Mouse (Mus musculus): ENCODE measurements at regions not wholly inside any gene's neighbourhood (a gene's known extent, or its start where the extent isn't known, plus 50 kb on each side); places are given as distances from the start of the nearest gene placed in this dataset.

DNA sequence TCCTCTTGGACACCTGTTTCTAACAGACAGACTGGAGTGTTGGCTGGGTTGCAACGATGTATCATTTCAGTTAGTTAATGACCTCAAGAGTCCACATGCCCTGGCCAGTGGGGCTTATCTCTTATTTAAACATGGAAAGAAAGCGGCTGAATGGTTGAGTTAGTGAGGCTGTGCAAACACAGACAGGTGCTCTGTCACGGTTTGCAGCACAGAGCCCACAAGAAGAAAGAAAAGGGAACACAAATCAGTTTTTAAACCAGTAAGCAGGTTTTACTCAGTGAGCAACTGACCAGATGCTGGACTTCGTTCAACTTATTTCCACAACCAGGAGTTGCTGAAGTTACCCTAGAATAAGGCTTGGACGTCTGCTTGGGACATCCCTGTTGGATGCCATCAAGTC lies 86.3 kb downstream of the Qrsl1 start:
- H3K4me1 ChIP-seq (ENCODE audit: control insufficient read depth in 2 of 2, insufficient read depth in 2 of 2, low read length in 2 of 2, poor library complexity in 1 of 2), result no peaks in the 10 kb centered on the region
- no peak for DNase-seq (ENCODE audit: low read depth, low spot score)

GRCm38 (mm10) chr10:43817522-43818198 lies 83.9 kb downstream of the Qrsl1 start:
- in situ Hi-C loops (cut with MboI; ENCODE audit: low sequenced_read_pairs in 2 of 2, unreplicated experiment in 2 of 2), result no loop called here
- no peaks in the 10 kb centered on the region for H3K36me3 ChIP-seq (ENCODE audit: control insufficient read depth, insufficient read depth, low read length, poor library complexity, severe bottlenecking)
- H3K27ac ChIP-seq (ENCODE audit: insufficient read depth, low read depth, low read length, poor library complexity, severe bottlenecking), result no peak overlapping the region
- TF ChIP-seq CHD2 (IDR thresholded peaks at IDR 0.05; ENCODE audit: low read depth, low read length) (no peak), MAFK (IDR thresholded peaks at IDR 0.05; ENCODE audit: insufficient read depth, low read depth, low read length) (no peak), ZC3H11A (IDR thresholded peaks at IDR 0.05; ENCODE audit: borderline replicate concordance, low read depth, low read length) (no peak), HCFC1 (IDR thresholded peaks at IDR 0.05; ENCODE audit: borderline replicate concordance, insufficient read depth, low read length) (no peak), ZNF384 (IDR thresholded peaks at IDR 0.05; ENCODE audit: low read depth, low read length) (no peak)
- no peaks in the 10 kb centered on the region for H3K4me1 ChIP-seq (ENCODE audit: control insufficient read depth in 2 of 2, insufficient read depth in 2 of 2, low read length in 2 of 2, poor library complexity in 1 of 2)
- H3K9me3 ChIP-seq (ENCODE audit: control insufficient read depth, insufficient read depth, low read depth, low read length), result no peaks in the 10 kb centered on the region
- no peak overlapping the region for H3K4me3 ChIP-seq (ENCODE audit: insufficient read depth in 1 of 2, low read depth in 1 of 2, low read length in 2 of 2, poor library complexity in 1 of 2, severe bottlenecking in 1 of 2)
- DNase-seq (ENCODE audit: low read depth, low spot score), result no peak
- no peak overlapping the region for H3K9ac ChIP-seq (ENCODE audit: insufficient read depth, low read depth, low read length, poor library complexity, severe bottlenecking)

More for the DNA sequence above, 86.3 kb downstream of the Qrsl1 start:
- Histone ChIP-seq H3K27ac (ENCODE audit: insufficient read depth, low read depth, low read length, poor library complexity, severe bottlenecking) (no peak overlapping the region), H3K9me3 (ENCODE audit: control insufficient read depth, insufficient read depth, low read depth, low read length) (no peaks in the 10 kb centered on the region), H3K4me3 (ENCODE audit: insufficient read depth in 1 of 2, low read depth in 1 of 2, low read length in 2 of 2, poor library complexity in 1 of 2, severe bottlenecking in 1 of 2) (no peak overlapping the region), H3K9ac (ENCODE audit: insufficient read depth, low read depth, low read length, poor library complexity, severe bottlenecking) (no peak overlapping the region), H3K36me3 (ENCODE audit: control insufficient read depth, insufficient read depth, low read length, poor library complexity, severe bottlenecking) (no peaks in the 10 kb centered on the region)
- in situ Hi-C loops (cut with MboI; ENCODE audit: low sequenced_read_pairs in 2 of 2, unreplicated experiment in 2 of 2), result no loop called here
- TF ChIP-seq ZC3H11A (IDR thresholded peaks at IDR 0.05; ENCODE audit: borderline replicate concordance, low read depth, low read length) (no peak), MAFK (IDR thresholded peaks at IDR 0.05; ENCODE audit: insufficient read depth, low read depth, low read length) (no peak), CHD2 (IDR thresholded peaks at IDR 0.05; ENCODE audit: low read depth, low read length) (no peak), ZNF384 (IDR thresholded peaks at IDR 0.05; ENCODE audit: low read depth, low read length) (no peak), HCFC1 (IDR thresholded peaks at IDR 0.05; ENCODE audit: borderline replicate concordance, insufficient read depth, low read length) (no peak)

GRCm38 (mm10) chr10:43818623-43819022 lies 82.9 kb downstream of the Qrsl1 start:
- H3K4me1 ChIP-seq (ENCODE audit: control insufficient read depth in 2 of 2, insufficient read depth in 2 of 2, low read length in 2 of 2, poor library complexity in 1 of 2), result no peaks in the 10 kb centered on the region
- H3K27ac ChIP-seq (ENCODE audit: insufficient read depth, low read depth, low read length, poor library complexity, severe bottlenecking), result no peak overlapping the region
- no peaks in the 10 kb centered on the region for H3K36me3 ChIP-seq (ENCODE audit: control insufficient read depth, insufficient read depth, low read length, poor library complexity, severe bottlenecking)
- no peak overlapping the region for H3K4me3 ChIP-seq (ENCODE audit: insufficient read depth in 1 of 2, low read depth in 1 of 2, low read length in 2 of 2, poor library complexity in 1 of 2, severe bottlenecking in 1 of 2)
- H3K9me3 ChIP-seq (ENCODE audit: control insufficient read depth, insufficient read depth, low read depth, low read length), result no peaks in the 10 kb centered on the region
- no peak overlapping the region for H3K9ac ChIP-seq (ENCODE audit: insufficient read depth, low read depth, low read length, poor library complexity, severe bottlenecking)
- TF ChIP-seq CHD2 (IDR thresholded peaks at IDR 0.05; ENCODE audit: low read depth, low read length) (no peak), ZNF384 (IDR thresholded peaks at IDR 0.05; ENCODE audit: low read depth, low read length) (no peak), MAFK (IDR thresholded peaks at IDR 0.05; ENCODE audit: insufficient read depth, low read depth, low read length) (no peak), HCFC1 (IDR thresholded peaks at IDR 0.05; ENCODE audit: borderline replicate concordance, insufficient read depth, low read length) (no peak), ZC3H11A (IDR thresholded peaks at IDR 0.05; ENCODE audit: borderline replicate concordance, low read depth, low read length) (no peak)
- no peak for DNase-seq (ENCODE audit: low read depth, low spot score)
- in situ Hi-C loops (cut with MboI; ENCODE audit: low sequenced_read_pairs in 2 of 2, unreplicated experiment in 2 of 2), result no loop called here

DNA sequence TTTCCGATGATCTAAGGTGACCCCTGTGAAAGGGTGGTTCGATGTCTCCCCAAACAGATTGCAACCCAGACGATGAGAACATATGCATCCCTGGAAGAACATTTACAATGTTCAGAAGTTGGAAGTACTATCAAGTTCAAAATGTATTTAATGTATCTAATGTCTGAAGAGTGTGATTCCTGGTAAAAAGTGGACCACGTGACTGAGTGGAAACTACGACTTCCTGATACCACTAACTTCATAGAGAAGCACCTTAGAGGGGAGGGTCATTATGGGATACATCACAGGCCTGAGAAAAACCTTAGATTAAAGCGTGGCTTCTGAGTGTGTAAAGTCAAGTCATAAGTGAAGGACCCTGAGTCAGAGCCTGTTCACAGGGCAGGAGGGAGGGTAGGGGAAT lies 82.1 kb downstream of the Qrsl1 start:
- no peak overlapping the region for H3K9ac ChIP-seq (ENCODE audit: insufficient read depth, low read depth, low read length, poor library complexity, severe bottlenecking)
- no peak for DNase-seq (ENCODE audit: low read depth, low spot score)
- H3K4me1 ChIP-seq (ENCODE audit: control insufficient read depth in 2 of 2, insufficient read depth in 2 of 2, low read length in 2 of 2, poor library complexity in 1 of 2), result no peaks in the 10 kb centered on the region
- TF ChIP-seq ZNF384 (IDR thresholded peaks at IDR 0.05; ENCODE audit: low read depth, low read length) (no peak), MAFK (IDR thresholded peaks at IDR 0.05; ENCODE audit: insufficient read depth, low read depth, low read length) (no peak), ZC3H11A (IDR thresholded peaks at IDR 0.05; ENCODE audit: borderline replicate concordance, low read depth, low read length) (no peak), HCFC1 (IDR thresholded peaks at IDR 0.05; ENCODE audit: borderline replicate concordance, insufficient read depth, low read length) (no peak), CHD2 (IDR thresholded peaks at IDR 0.05; ENCODE audit: low read depth, low read length) (no peak)
- no peak overlapping the region for H3K27ac ChIP-seq (ENCODE audit: insufficient read depth, low read depth, low read length, poor library complexity, severe bottlenecking)
- no peak overlapping the region for H3K4me3 ChIP-seq (ENCODE audit: insufficient read depth in 1 of 2, low read depth in 1 of 2, low read length in 2 of 2, poor library complexity in 1 of 2, severe bottlenecking in 1 of 2)
- no peaks in the 10 kb centered on the region for H3K36me3 ChIP-seq (ENCODE audit: control insufficient read depth, insufficient read depth, low read length, poor library complexity, severe bottlenecking)
- no peaks in the 10 kb centered on the region for H3K9me3 ChIP-seq (ENCODE audit: control insufficient read depth, insufficient read depth, low read depth, low read length)
- in situ Hi-C loops (cut with MboI; ENCODE audit: low sequenced_read_pairs in 2 of 2, unreplicated experiment in 2 of 2), result no loop called here

All from ES-E14 (cell line).